Mouse (Mus musculus) megakaryocyte-erythroid progenitor cell, adult 5-6 weeks (primary cell): ENCODE measurements around the gene Gm43518. TPM values are rescaled to one million over a fixed set of nuclear protein-coding genes. Genes with fewer than 3 reads are reported as not detected.

Experiments used
- ATAC-seq: replicated peaks from 2 replicates; pipeline ENCODE4 v1.8.0; 2016; ENCODE audit warnings: mild to moderate bottlenecking, inconsistent platforms; ENCODE audit not compliant: severe bottlenecking, poor library complexity, low FRiP score, low TSS enrichment
- total RNA-seq, 2 experiments: library from RNA; stranded (forward) in 1 of 2; stranded (reverse) in 1 of 2; fragments of 200-1000, 215-1000 nt in 1 of 2; fragments of >200 nt in 1 of 2; fragmentation: Nextera tagmentation in 1 of 2; gene quantifications; 2 replicates each; pipeline ENCODE4 v1.2.3; 2014 to 2017

The Gm43518 gene
- total RNA-seq, 2 experiments from 2014 or later, result not detected

DNA sequence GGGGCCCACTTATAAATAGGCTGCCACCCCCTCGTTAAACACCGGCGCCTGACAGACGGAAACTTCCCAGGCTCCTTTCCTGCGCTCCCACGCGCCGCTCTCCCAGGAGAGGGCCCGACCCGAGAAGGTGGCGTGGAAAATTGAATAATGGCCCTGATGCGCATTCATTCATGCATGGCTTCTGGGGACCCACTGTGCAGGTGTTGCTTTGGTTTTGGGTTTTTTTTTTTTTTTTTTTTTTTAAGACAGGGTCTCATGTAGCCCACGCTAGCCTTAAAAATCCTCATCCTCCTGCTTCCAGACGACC lies 46.9 kb downstream of the Gm43518 start:
- no peak for ATAC-seq

DNA sequence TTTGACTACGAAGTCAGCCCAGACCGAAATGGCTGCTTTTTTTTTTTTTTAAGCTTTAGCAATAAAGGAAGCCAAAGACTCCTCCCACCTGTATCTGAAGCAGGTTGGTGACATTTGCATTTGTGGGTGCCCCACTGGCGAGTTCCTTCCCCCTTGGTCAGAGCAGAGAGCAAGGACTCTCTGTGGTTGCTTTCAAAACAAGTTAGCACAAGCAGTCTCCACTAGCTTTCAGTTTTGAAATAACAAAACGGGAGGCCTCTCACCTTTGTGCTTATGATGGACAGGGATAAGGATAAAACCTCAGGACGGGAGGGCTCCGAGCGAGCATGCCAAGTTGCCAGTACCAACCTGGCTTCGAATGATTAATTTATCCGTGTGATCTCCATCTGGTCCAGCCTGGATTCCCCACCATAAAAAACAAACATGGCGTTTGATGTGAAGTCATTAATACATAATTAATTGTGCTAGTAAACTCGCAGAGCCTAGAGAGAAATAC lies 47.4 kb downstream of the Gm43518 start:
- ATAC-seq, result no peak

GRCm38 (mm10) chr5:123975668-123976180 lies 48.5 kb downstream of the Gm43518 start:
- peak; percentile 28; the same call in 1 of the 2 replicates for ATAC-seq

- ATAC-seq, result no peak
Measured at GRCm38 (mm10) chr5:123977231-123977630, 50.0 kb downstream of the Gm43518 start.

GRCm38 (mm10) chr5:123978131-123978530 lies 50.9 kb downstream of the Gm43518 start:
- peak; percentile 16; the same call in 1 of the 2 replicates for ATAC-seq

- ATAC-seq, result no peak
Measured at GRCm38 (mm10) chr5:123979221-123979979, 52.2 kb downstream of the Gm43518 start.

DNA sequence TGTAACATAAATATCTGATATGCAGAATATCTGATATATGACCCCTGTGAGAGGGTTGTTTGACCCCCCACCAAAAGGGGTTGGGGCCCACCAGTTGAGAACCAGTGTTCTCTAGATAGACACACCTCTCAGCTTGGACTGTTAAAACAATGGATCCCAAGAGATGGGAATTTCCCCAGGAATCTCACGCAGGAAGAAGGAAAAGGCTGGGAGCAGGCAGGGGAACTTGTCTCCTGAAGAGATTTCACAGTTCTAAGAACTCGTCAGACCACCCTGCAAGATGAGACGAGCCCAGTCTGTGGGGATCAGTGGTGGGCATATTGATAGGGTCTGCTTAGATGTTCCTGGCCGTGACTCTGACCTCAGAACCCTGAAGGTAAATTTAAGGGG lies 52.8 kb downstream of the Gm43518 start:
- ATAC-seq, result no peak

- no peak for ATAC-seq
Measured at GRCm38 (mm10) chr5:123980521-123981249, 53.5 kb downstream of the Gm43518 start.

GRCm38 (mm10) chr5:123981250-123981554 lies 54.0 kb downstream of the Gm43518 start:
- ATAC-seq, result no peak

- no peak for ATAC-seq
Measured at GRCm38 (mm10) chr5:123982838-123983237, 55.6 kb downstream of the Gm43518 start.

GRCm38 (mm10) chr5:123985434-123985833 lies 58.2 kb downstream of the Gm43518 start:
- no peak for ATAC-seq

DNA sequence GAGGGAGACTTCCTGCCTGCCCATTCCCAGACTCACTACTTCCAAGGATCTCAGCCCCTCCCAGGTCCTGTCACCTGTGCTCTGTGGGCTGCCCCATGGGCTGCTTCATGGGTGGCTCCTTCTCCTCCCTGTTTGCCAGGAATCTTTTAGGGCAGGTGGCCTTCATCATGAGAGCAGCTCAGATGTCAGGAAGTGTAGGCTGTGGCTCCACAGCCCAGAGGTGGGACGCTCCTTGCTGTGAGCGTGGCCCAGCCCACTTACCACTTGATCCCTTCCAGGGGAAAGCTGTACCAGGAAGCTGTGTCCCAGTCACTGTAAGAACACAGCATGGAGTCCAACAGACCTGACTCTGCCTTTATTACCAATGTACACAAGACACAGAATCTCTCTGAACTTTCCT lies 59.7 kb downstream of the Gm43518 start:
- ATAC-seq, result no peak

DNA sequence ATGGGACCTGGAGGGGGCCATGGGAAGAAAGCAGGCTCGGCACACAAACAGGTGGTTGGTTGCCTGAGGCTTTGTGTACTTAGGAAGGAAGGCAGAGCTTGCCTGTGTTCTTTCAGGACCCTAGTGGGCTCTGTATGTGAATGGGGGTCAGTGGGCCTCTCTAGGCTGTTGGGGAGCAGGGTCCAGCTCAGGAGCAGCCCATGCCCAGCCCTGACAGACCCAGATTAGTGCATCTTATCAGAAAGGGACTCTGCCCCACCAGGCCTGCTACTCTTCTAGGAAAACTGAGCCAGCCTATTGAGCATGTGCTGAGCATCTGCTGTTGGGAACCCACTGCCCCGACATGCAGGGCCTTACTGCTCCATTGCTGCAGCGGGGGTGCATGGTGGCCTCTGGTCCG lies 60.3 kb downstream of the Gm43518 start:
- no peak for ATAC-seq

Other genes with a start within 250 kb of the Gm43518 start
- gene Clip1, start 242.8 kb upstream of the Gm43518 start, total RNA-seq (2014; fragmentation: Nextera tagmentation), result 45.2 and 52.4 TPM in 2 replicates
- gene Clip1, start 242.8 kb upstream of the Gm43518 start, total RNA-seq (2017), result 45.0 and 64.8 TPM in 2 replicates
- 55.3 and 79.3 TPM in 2 replicates for gene Zcchc8, start 206.3 kb upstream of the Gm43518 start, total RNA-seq (2014; fragmentation: Nextera tagmentation)
- 59.3 and 167 TPM in 2 replicates for gene Zcchc8, start 206.3 kb upstream of the Gm43518 start, total RNA-seq (2017)
- 108 and 119 TPM in 2 replicates for gene Rsrc2, start 178.0 kb upstream of the Gm43518 start, total RNA-seq (2014; fragmentation: Nextera tagmentation)
- gene Rsrc2, start 178.0 kb upstream of the Gm43518 start, total RNA-seq (2017), result 335 and 401 TPM in 2 replicates
- 56.1 and 72.6 TPM in 2 replicates for gene Kntc1, start 177.7 kb upstream of the Gm43518 start, total RNA-seq (2014; fragmentation: Nextera tagmentation)
- gene Kntc1, start 177.7 kb upstream of the Gm43518 start, total RNA-seq (2017), result 29.7 and 48.6 TPM in 2 replicates
- not detected in 2 replicates for gene Hcar2, start 61.9 kb upstream of the Gm43518 start, total RNA-seq (2014; fragmentation: Nextera tagmentation)
- gene Hcar2, start 61.9 kb upstream of the Gm43518 start, total RNA-seq (2017), result not detected in 2 replicates
- gene Hcar1, start 47.4 kb upstream of the Gm43518 start, total RNA-seq (2014; fragmentation: Nextera tagmentation), result not detected in 2 replicates
- not detected in 2 replicates for gene Hcar1, start 47.4 kb upstream of the Gm43518 start, total RNA-seq (2017)
- 102 and 106 TPM in 2 replicates for gene Denr, start 20.2 kb upstream of the Gm43518 start, total RNA-seq (2014; fragmentation: Nextera tagmentation)
- gene Denr, start 20.2 kb upstream of the Gm43518 start, total RNA-seq (2017), result 96.4 and 102 TPM in 2 replicates
- 2.1 and 3.3 TPM in 2 replicates for gene Ccdc62, start 3.3 kb downstream of the Gm43518 start, total RNA-seq (2014; fragmentation: Nextera tagmentation)
- gene Ccdc62, start 3.3 kb downstream of the Gm43518 start, total RNA-seq (2017), result 2.6 and 4.2 TPM in 2 replicates
- gene Hip1r, start 46.2 kb downstream of the Gm43518 start, total RNA-seq (2014; fragmentation: Nextera tagmentation), result 9.3 and 9.5 TPM in 2 replicates
- gene Hip1r, start 46.2 kb downstream of the Gm43518 start, total RNA-seq (2017), result 13.7 and 30.9 TPM in 2 replicates
- 20.8 and 34.3 TPM in 2 replicates for gene Vps37b, start 104.9 kb downstream of the Gm43518 start, total RNA-seq (2014; fragmentation: Nextera tagmentation)
- gene Vps37b, start 104.9 kb downstream of the Gm43518 start, total RNA-seq (2017), result 12.8 and 15.5 TPM in 2 replicates
- 5.2 and 9.3 TPM in 2 replicates for gene Abcb9, start 168.4 kb downstream of the Gm43518 start, total RNA-seq (2014; fragmentation: Nextera tagmentation)
- gene Abcb9, start 168.4 kb downstream of the Gm43518 start, total RNA-seq (2017), result 0.95 and 3.5 TPM in 2 replicates
- gene Ogfod2, start 184.9 kb downstream of the Gm43518 start, total RNA-seq (2014; fragmentation: Nextera tagmentation), result 16.1 and 16.8 TPM in 2 replicates
- 8.0 and 11.9 TPM in 2 replicates for gene Ogfod2, start 184.9 kb downstream of the Gm43518 start, total RNA-seq (2017)
- gene Arl6ip4, start 188.7 kb downstream of the Gm43518 start, total RNA-seq (2014; fragmentation: Nextera tagmentation), result 88.4 and 129 TPM in 2 replicates
- gene Arl6ip4, start 188.7 kb downstream of the Gm43518 start, total RNA-seq (2017), result 120 and 128 TPM in 2 replicates